Mouse (Mus musculus): ENCODE measurements around the gene Bud13. TPM values are rescaled to one million over a fixed set of nuclear protein-coding genes. Genes with fewer than 3 reads are reported as not detected.

The Bud13 gene
- polyA plus RNA-seq, 1 experiment from 2014 or later: 11.5 TPM

GRCm38 (mm10) chr9:46338384-46338783 lies 55.6 kb downstream of the Bud13 start:
- no peak for ATAC-seq (replicated peaks; ENCODE audit: insufficient number of reproducible peaks, insufficient read depth, low FRiP score, low read depth)
- Histone ChIP-seq H3K9ac (no peak overlapping the region), H3K36me3 (no peaks in the 10 kb centered on the region), H3K4me3 (no peak overlapping the region), H3K27me3 (peaks cover 20% of the 10 kb centered on the region), H3K9me3 (replicated peaks) (no peaks in the 10 kb centered on the region), H3K27ac (no peak overlapping the region), H3K4me2 (no peak overlapping the region), H3K4me1 (replicated peaks) (no peaks in the 10 kb centered on the region)
- 42% methylated on average over 4 of the region's 4 CpGs for WGBS

GRCm38 (mm10) chr9:46339051-46339652 lies 56.3 kb downstream of the Bud13 start:
- no peak overlapping the region for H3K27ac ChIP-seq
- H3K27me3 ChIP-seq: peaks cover 20% of the 10 kb centered on the region
- no peaks in the 10 kb centered on the region for H3K36me3 ChIP-seq
- 80% methylated on average over 4 of the region's 4 CpGs for WGBS
- H3K9me3 ChIP-seq (replicated peaks): no peaks in the 10 kb centered on the region
- H3K4me2 ChIP-seq: no peak overlapping the region
- H3K4me3 ChIP-seq: no peak overlapping the region
- no peak overlapping the region for H3K9ac ChIP-seq
- no peak for ATAC-seq (replicated peaks; ENCODE audit: insufficient number of reproducible peaks, insufficient read depth, low FRiP score, low read depth)
- no peaks in the 10 kb centered on the region for H3K4me1 ChIP-seq (replicated peaks)

GRCm38 (mm10) chr9:46345887-46346665 lies 63.3 kb downstream of the Bud13 start:
- peaks cover 17% of the 10 kb centered on the region for H3K27me3 ChIP-seq
- H3K4me3 ChIP-seq: no peak overlapping the region
- no peak overlapping the region for H3K27ac ChIP-seq
- H3K9me3 ChIP-seq (replicated peaks): no peaks in the 10 kb centered on the region
- H3K36me3 ChIP-seq: no peaks in the 10 kb centered on the region
- H3K4me2 ChIP-seq: no peak overlapping the region
- ATAC-seq (replicated peaks; ENCODE audit: insufficient number of reproducible peaks, insufficient read depth, low FRiP score, low read depth): no peak
- H3K9ac ChIP-seq: no peak overlapping the region
- 62% methylated on average over 4 of the region's 4 CpGs for WGBS
- peaks cover 5% of the 10 kb centered on the region; the same call in 1 of the 2 replicates for H3K4me1 ChIP-seq (replicated peaks)

Other genes starting within 250 kb of the Bud13 start
- 3.9 and 29.5 TPM in 2 replicates for gene Apoa1, start 54.4 kb upstream of the Bud13 start, polyA plus RNA-seq (2015; fragmentation: Nextera tagmentation; extraction: Ambion mirVana)
- gene Apoc3, start 47.4 kb upstream of the Bud13 start, polyA plus RNA-seq (2015; fragmentation: Nextera tagmentation; extraction: Ambion mirVana): 0.36 TPM in 1 of 2 replicates, not detected in the other
- 0.13 TPM in 1 of 2 replicates, not detected in the other for gene Apoa4, start 42.3 kb upstream of the Bud13 start, polyA plus RNA-seq (2015; fragmentation: Nextera tagmentation; extraction: Ambion mirVana)
- not detected in 2 replicates for gene Apoa5, start 14.4 kb upstream of the Bud13 start, polyA plus RNA-seq (2015; fragmentation: Nextera tagmentation; extraction: Ambion mirVana)
- gene Zpr1, start 9.9 kb upstream of the Bud13 start, polyA plus RNA-seq (2015; fragmentation: Nextera tagmentation; extraction: Ambion mirVana): 32.8 and 39.6 TPM in 2 replicates
- gene 4931429L15Rik, start 37.0 kb downstream of the Bud13 start, polyA plus RNA-seq (2015; fragmentation: Nextera tagmentation; extraction: Ambion mirVana): not detected in 2 replicates